Mouse (Mus musculus) thymus, postnatal 14 days (tissue): ENCODE data around the gene Gm10096.
"Not testable (repeated sequence)": the region's sequence is repeated elsewhere in the genome, so short reads cannot be mapped to it uniquely, and the experiment has no call there.

ENCODE experiments used
- DNase-seq: peaks from one replicate; pipeline ENCODE4 v3.0.0; 2021

Gm10096 gene

GRCm38 (mm10) chrX:28954602-28955001, at the start of gene Gm10096:
TSS of gene Gm10096 (minus strand) at chrX:28954702.
- DNase-seq, result not testable (repeated sequence)
